Comparison of ENCODE assay signal across 9 mouse cellular contexts in the genomic region with DNA sequence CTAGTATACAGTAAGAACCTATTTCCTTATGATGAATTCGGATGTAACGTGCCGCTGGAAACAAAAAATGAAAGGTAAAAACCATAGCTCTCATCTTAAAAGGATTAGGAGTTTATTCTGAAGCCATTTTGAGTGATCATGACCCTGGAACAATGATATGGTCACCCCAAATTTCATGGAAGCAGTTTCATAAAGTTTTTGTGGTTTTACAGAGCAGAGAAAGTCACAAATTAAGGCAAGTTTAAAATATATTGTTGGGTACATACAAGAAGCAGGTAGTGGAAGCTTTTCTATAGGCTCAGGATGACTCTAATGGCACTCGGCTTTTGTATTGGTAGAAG. TPM values are rescaled to one million over a fixed set of nuclear protein-coding genes. Genes with fewer than 3 reads are reported as not detected.
DNase-seq lines count a peak whose midpoint lies in the region; ATAC-seq and TF ChIP-seq lines count a peak whose summit lies in the region.
"Had no signal": no experiment of that assay in that cellular context is flagged by ENCODE, and none has a peak within 500 bp of the region (broad histone marks: within the 10 kb centered on the region; RNA-seq: fewer than 3 reads in every experiment).

No protein-coding gene starts in this region.

- DNase-seq in cerebellum, adult 2 months: no peak
- no peak for DNase-seq in cerebellum, postnatal 14 days
- DNase-seq in spleen, adult 2 months (ENCODE audit: low read depth in 1 of 2, low spot score in 2 of 2): no peak
- no peak for DNase-seq in spleen, adult 12 weeks (ENCODE audit: low spot score)
- no peak for DNase-seq in liver, embryonic 14.5 days (ENCODE audit: low read depth in 3 of 3, low spot score in 3 of 3)
- no peak for DNase-seq in adrenal gland, adult 18-20 months (ENCODE audit: low spot score in 2 of 2)
- DNase-seq in adrenal gland, adult (ENCODE audit: inconsistent age in 2 of 2, low spot score in 1 of 2): no peak
- no peak for DNase-seq in cerebellum, adult 9-11 months

- TF ChIP-seq CTCF in cerebellum, adult 2 months (IDR thresholded peaks at IDR 0.05; ENCODE audit: borderline replicate concordance, insufficient read depth, low read depth, low read length): no peak
- TF ChIP-seq CTCF in spleen, adult 2 months (IDR thresholded peaks at IDR 0.05; ENCODE audit: extremely low read depth, insufficient read depth, insufficient read length, insufficient replicate concordance): no peak
- no peak for TF ChIP-seq CTCF in liver, embryonic 14.5 days (IDR thresholded peaks at IDR 0.05; ENCODE audit: low read depth)

- H3K4me3 ChIP-seq in cerebellum, adult 2 months (replicated peaks; ENCODE audit: insufficient read depth, low read depth, low read length): peak overlapping the region; percentile 79
- peak overlapping the region; percentile 39; the same call in 1 of the 2 replicates for H3K4me3 ChIP-seq in spleen, adult 2 months (ENCODE audit: extremely low read depth, insufficient read depth, insufficient read length)
- peak overlapping the region; percentile 88 to 96 for H3K4me3 ChIP-seq in liver, embryonic 14.5 days (ENCODE audit: insufficient read depth in 1 of 2, low read depth in 2 of 2, low read length in 2 of 2)

- no peaks in the 10 kb centered on the region for H3K27me3 ChIP-seq in cerebellum, adult 2 months (ENCODE audit: control insufficient read depth, insufficient read depth, low read length)
- H3K27me3 ChIP-seq in spleen, adult 2 months (ENCODE audit: control insufficient read depth, insufficient read depth, low read length): no peaks in the 10 kb centered on the region
- no peaks in the 10 kb centered on the region for H3K27me3 ChIP-seq in liver, embryonic 14.5 days (ENCODE audit: control insufficient read depth, insufficient read depth, low read length)

- H3K9me3 ChIP-seq in liver, embryonic 14.5 days (ENCODE audit: control insufficient read depth, low read length): no peaks in the 10 kb centered on the region

- H3K4me2 ChIP-seq in liver, embryonic 14.5 days (ENCODE audit: low read depth): peak overlapping the region; percentile 89

- 29% methylated on average over 4 of the region's 4 CpGs for WGBS in cerebellum, adult 2 months
- 11% methylated on average over 4 of the region's 4 CpGs for WGBS in spleen, adult 2 months
- 8% methylated on average over 4 of the region's 4 CpGs for WGBS in liver, embryonic 14.5 days (ENCODE audit: insufficient replicate concordance)

- H3K36me3 ChIP-seq in spleen, adult 2 months (ENCODE audit: control insufficient read depth, insufficient read depth, low read length): peaks cover 19% of the 10 kb centered on the region
- peaks cover 16% of the 10 kb centered on the region for H3K36me3 ChIP-seq in liver, embryonic 14.5 days (replicated peaks; ENCODE audit: control insufficient read depth, insufficient read depth, low read depth)

- no peak for TF ChIP-seq POLR2A in cerebellum, adult 2 months (IDR thresholded peaks at IDR 0.05; ENCODE audit: borderline replicate concordance, insufficient read depth, low read length)
- no peak for TF ChIP-seq POLR2A in spleen, adult 2 months (IDR thresholded peaks at IDR 0.05; ENCODE audit: low read depth, low read length)

- no peak overlapping the region for H3K27ac ChIP-seq in cerebellum, adult 2 months (ENCODE audit: insufficient read depth, low read length)
- peak overlapping the region; percentile 99; the same call in 1 of the 2 replicates for H3K27ac ChIP-seq in spleen, adult 2 months (ENCODE audit: insufficient read depth, low read length)
- H3K27ac ChIP-seq in liver, embryonic 14.5 days: peak overlapping the region; percentile 89

- no peak for TF ChIP-seq EP300 in liver, embryonic 14.5 days (IDR thresholded peaks at IDR 0.05; ENCODE audit: low read depth)

- peak overlapping the region; percentile 92 for H3K9ac ChIP-seq in liver, embryonic 14.5 days (replicated peaks)

- ATAC-seq in liver, embryonic 14.5 days (ENCODE audit: insufficient read depth): 0 out of 2 replicates have a peak, but pooled peaks have one; percentile 5

- H3K4me1 ChIP-seq in cerebellum, adult 2 months (ENCODE audit: control insufficient read depth, insufficient read depth, low read length): no peaks in the 10 kb centered on the region
- no peaks in the 10 kb centered on the region; the same call in 1 of the 2 replicates for H3K4me1 ChIP-seq in spleen, adult 2 months (ENCODE audit: control insufficient read depth, insufficient read depth, insufficient read length)
- peaks cover 7 to 10% of the 10 kb centered on the region in 2 experiments for H3K4me1 ChIP-seq in liver, embryonic 14.5 days (replicated peaks; ENCODE audit: control insufficient read depth in 2 of 2, insufficient read depth in 2 of 2, low read length in 1 of 2)

RNA-seq across cellular contexts. Expression of a gene that starts 0.3 kb away (rescaled TPM):
- 26.6 and 29.0 TPM in 2 replicates for polyA plus RNA-seq in cerebellum, adult 2 months (2012; rRNA removed)
- polyA plus RNA-seq in spleen, adult 2 months (2012; rRNA removed): 25.2 and 47.2 TPM in 2 replicates
- 34.4 and 41.4 TPM in 2 replicates for polyA plus RNA-seq in liver, embryonic 14.5 days (2012; rRNA removed)
- 64.2 and 73.4 TPM in 2 replicates for polyA plus RNA-seq in liver, embryonic 14.5 days (2014; fragmentation: Nextera tagmentation; extraction: Ambion mirVana)
- 10 to 100 TPM; 69.7 to 78.0 TPM for total RNA-seq in adrenal gland, adult 18-20 months (2021)

RNA-seq across cellular contexts. Expression of a gene that starts 39.6 kb away (rescaled TPM):
- polyA plus RNA-seq in cerebellum, adult 2 months (2012; rRNA removed): 5.5 and 6.1 TPM in 2 replicates
- polyA plus RNA-seq in spleen, adult 2 months (2012; rRNA removed): 0.36 and 0.56 TPM in 2 replicates
- 1.2 and 1.5 TPM in 2 replicates for polyA plus RNA-seq in liver, embryonic 14.5 days (2012; rRNA removed)
- polyA plus RNA-seq in liver, embryonic 14.5 days (2014; fragmentation: Nextera tagmentation; extraction: Ambion mirVana): 0.71 and 0.93 TPM in 2 replicates
- 1 to 10 TPM in 1 of 2 experiments, under 1 TPM in 1; 0.77 to 1.3 TPM for total RNA-seq in adrenal gland, adult 18-20 months (2021)

RNA-seq across cellular contexts. Expression of a gene that starts 44.9 kb away (rescaled TPM):
- 0.29 and 0.41 TPM in 2 replicates for polyA plus RNA-seq in cerebellum, adult 2 months (2012; rRNA removed)
- polyA plus RNA-seq in spleen, adult 2 months (2012; rRNA removed): 41.6 and 53.0 TPM in 2 replicates
- not detected in 2 replicates for polyA plus RNA-seq in liver, embryonic 14.5 days (2012; rRNA removed)
- 0.05 and 0.19 TPM in 2 replicates for polyA plus RNA-seq in liver, embryonic 14.5 days (2014; fragmentation: Nextera tagmentation; extraction: Ambion mirVana)
- under 1 TPM in 1 of 2 experiments, not detected in 1; 0.32 TPM for total RNA-seq in adrenal gland, adult 18-20 months (2021)
- total RNA-seq: common myeloid progenitor, adult 5-6 weeks had no signal

Comparison
In these comparisons a context has a peak if more than half of its experiments do, and no peak if none do; other contexts are left out.
1. H3K4me3 ChIP-seq: peak in every context shown above with its lines; median percentile 92 in liver, embryonic 14.5 days; 79 in cerebellum, adult 2 months; 39 in spleen, adult 2 months.
2. RNA of a gene that starts 44.9 kb away (polyA plus RNA-seq): 41.6 to 53.0 TPM in spleen, adult 2 months; 0.29 to 0.41 TPM in cerebellum, adult 2 months and 0.05 to 0.19 TPM in liver, embryonic 14.5 days; every median in the first group is over 10 times any median in the second.